Mouse (Mus musculus) hindbrain, embryonic 11.5 days (tissue): ENCODE measurements at regions not wholly inside any gene's neighbourhood (a gene's known extent, or its start where the extent isn't known, plus 50 kb on each side); places are given as distances from the start of the nearest gene placed in this dataset.

Experiments
- ATAC-seq: fragments of 200-750 bp; cut with Nextera tagmentation; 2 replicates; pipeline ENCODE4 v1.8.0; 2017; ENCODE audit warnings: mild to moderate bottlenecking, moderate TSS enrichment, moderate library complexity; ENCODE audit not compliant: low FRiP score
- DNase-seq: peaks from one replicate; pipeline ENCODE4 v3.0.0-alpha.2; 2015; ENCODE audit warnings: low spot score
- H3K27ac ChIP-seq: fragments of 300-500 bp; sonication (generic); 2 replicates; pipeline ENCODE4 v1.5.1; 2014; ENCODE audit warnings: mild to moderate bottlenecking, low read depth, low read length
- H3K27me3 ChIP-seq: fragments of 300-500 bp; sonication (generic); 2 replicates; pipeline ENCODE4 v1.6.1; 2014; ENCODE audit warnings: mild to moderate bottlenecking, low read length, moderate library complexity, mixed read lengths; ENCODE audit not compliant: control insufficient read depth, insufficient read depth
- H3K36me3 ChIP-seq: fragments of 300-500 bp; sonication (generic); 2 replicates; pipeline ENCODE4 v1.6.1; 2014; ENCODE audit warnings: mild to moderate bottlenecking, low read length, moderate library complexity, mixed read lengths; ENCODE audit not compliant: control insufficient read depth, insufficient read depth
- H3K4me1 ChIP-seq: fragments of 300-500 bp; sonication (generic); replicated peaks from 2 replicates; pipeline ENCODE4 v1.6.1; 2014; ENCODE audit warnings: low read length, mixed read lengths; ENCODE audit not compliant: control insufficient read depth, insufficient read depth
- H3K4me2 ChIP-seq: fragments of 300-500 bp; sonication (generic); replicated peaks from 2 replicates; pipeline ENCODE4 v1.6.1; 2014; ENCODE audit warnings: mild to moderate bottlenecking, low read depth, low read length
- H3K4me3 ChIP-seq: fragments of 300-500 bp; sonication (generic); 2 replicates; pipeline ENCODE4 v1.5.1; 2014; ENCODE audit warnings: low read depth, low read length
- H3K9ac ChIP-seq: fragments of 300-500 bp; sonication (generic); 2 replicates; pipeline ENCODE4 v1.6.1; 2014; ENCODE audit warnings: low read depth, low read length
- H3K9me3 ChIP-seq: fragments of 300-500 bp; sonication (generic); 2 replicates; pipeline ENCODE4 v1.6.1; 2016; ENCODE audit warnings: low read length; ENCODE audit not compliant: control insufficient read depth
- WGBS: fragments of 180-500 bp; shearing (Covaris S2); extraction: QIAGEN DNeasy Blood & Tissue Kit; methylation state at CpG from one replicate; pipeline ENCODE4 v1.1.7; 2014; 5-methylcytosine and 5-hydroxymethylcytosine counted together

GRCm38 (mm10) chr3:33218291-33218690 lies 75.2 kb upstream of the Pex5l start:
- Histone ChIP-seq H3K27ac (peak overlapping the region; percentile 59; the same call in 1 of the 2 replicates), H3K9ac (no peak overlapping the region), H3K4me2 (no peak overlapping the region), H3K27me3 (no peaks in the 10 kb centered on the region), H3K4me3 (no peak overlapping the region), H3K36me3 (no peaks in the 10 kb centered on the region), H3K9me3 (no peaks in the 10 kb centered on the region), H3K4me1 (no peaks in the 10 kb centered on the region)
- ATAC-seq (peak; percentile 47; the same call in 1 of the 2 replicates), DNase-seq (peak; percentile 28)
- 59% methylated on average over 2 of the region's 2 CpGs for WGBS

GRCm38 (mm10) chr3:33217360-33218034 lies 74.5 kb upstream of the Pex5l start:
- no peak overlapping the region for H3K4me2 ChIP-seq
- H3K36me3 ChIP-seq: no peaks in the 10 kb centered on the region
- no peak overlapping the region for H3K9ac ChIP-seq
- no peaks in the 10 kb centered on the region for H3K27me3 ChIP-seq
- H3K27ac ChIP-seq: peak overlapping the region; percentile 59
- H3K4me1 ChIP-seq: no peaks in the 10 kb centered on the region
- H3K4me3 ChIP-seq: no peak overlapping the region
- ATAC-seq (peak; percentile 82), DNase-seq (peak; percentile 40)
- 60% methylated on average over 18 of the region's 18 CpGs for WGBS
- H3K9me3 ChIP-seq: no peaks in the 10 kb centered on the region

- ATAC-seq (no peak), DNase-seq (no peak)
- WGBS: 88% methylated on average over 4 of the region's 4 CpGs
- H3K36me3 ChIP-seq: no peaks in the 10 kb centered on the region
- H3K4me3 ChIP-seq: no peak overlapping the region
- no peaks in the 10 kb centered on the region for H3K27me3 ChIP-seq
- no peak overlapping the region for H3K27ac ChIP-seq
- H3K4me2 ChIP-seq: no peak overlapping the region
- no peaks in the 10 kb centered on the region for H3K9me3 ChIP-seq
- no peaks in the 10 kb centered on the region for H3K4me1 ChIP-seq
- H3K9ac ChIP-seq: no peak overlapping the region
Observed at GRCm38 (mm10) chr3:33211224-33211817, 68.3 kb upstream of the Pex5l start.
